Mouse (Mus musculus) heart, postnatal 10 days (tissue): ENCODE results near the gene Tmem63b. TPM values are rescaled to one million over a fixed set of nuclear protein-coding genes. Genes with fewer than 3 reads are reported as not detected.
"Not testable (repeated sequence)": the region's sequence is repeated elsewhere in the genome, so short reads cannot be mapped to it uniquely, and the experiment has no call there.

Source experiments
- DNase-seq, 2 experiments: peaks; one replicate each; pipeline ENCODE4 v3.0.0; 2021
- intact Hi-C: fragments of 180-260 bp; cut with DNase I; formaldehyde crosslinking; loops from one replicate; pipeline ENCODE4 v1.15.1; 2025
- total RNA-seq, 2 experiments: library from RNA; stranded (reverse); gene quantifications; 2 replicates each; pipeline ENCODE4 v1.2.3; 2021

The Tmem63b gene
- total RNA-seq, 2 experiments from 2014 or later, result 81.4 to 86.9 TPM

GRCm38 (mm10) chr17:45629861-45630694 lies 56.6 kb downstream of the Tmem63b start:
- peak; percentile 78 to 84 for DNase-seq
- intact Hi-C loops, result loop anchor here (1.0 kb wide), 2 partner anchors 46 to 49 kb away; no protein-coding TSS in a partner anchor

- DNase-seq, result peak; percentile 18 to 43
- intact Hi-C loops, result loop anchor here (1.0 kb wide), 1 partner anchor 45 kb away; no protein-coding TSS in a partner anchor
Measured at GRCm38 (mm10) chr17:45628885-45629855, 57.5 kb downstream of the Tmem63b start.

- intact Hi-C loops, result no loop called here
Measured at GRCm38 (mm10) chr17:45628160-45628559, 58.5 kb downstream of the Tmem63b start.

GRCm38 (mm10) chr17:45626577-45627134 lies 60.0 kb downstream of the Tmem63b start:
- intact Hi-C loops, result no loop called here
- peak; percentile 83 to 87 for DNase-seq

More at GRCm38 (mm10) chr17:45628160-45628559, 58.5 kb downstream of the Tmem63b start:
- DNase-seq, result no peak

GRCm38 (mm10) chr17:45623425-45623824 lies 63.3 kb downstream of the Tmem63b start:
- intact Hi-C loops, DNase-seq: not testable (repeated sequence)

GRCm38 (mm10) chr17:45619386-45620256 lies 67.1 kb downstream of the Tmem63b start:
- DNase-seq, result peak; percentile 60 to 61
- intact Hi-C loops, result loop anchor here (2.0 kb wide), 1 partner anchor 23 kb away; no protein-coding TSS in a partner anchor

GRCm38 (mm10) chr17:45618941-45619385 lies 67.7 kb downstream of the Tmem63b start:
- intact Hi-C loops, result loop anchor here (2.0 kb wide), 1 partner anchor 22 kb away; no protein-coding TSS in a partner anchor
- DNase-seq, result peak; percentile 64 to 70

- intact Hi-C loops, result loop anchor here (2.0 kb wide), 1 partner anchor 21 kb away; no protein-coding TSS in a partner anchor
- no peak for DNase-seq
Measured at GRCm38 (mm10) chr17:45617655-45618054, 69.0 kb downstream of the Tmem63b start.

GRCm38 (mm10) chr17:45616679-45617078 lies 70.0 kb downstream of the Tmem63b start:
- DNase-seq, result no peak
- intact Hi-C loops, result no loop called here

GRCm38 (mm10) chr17:45616046-45616650 lies 70.6 kb downstream of the Tmem63b start:
- no peak for DNase-seq
- intact Hi-C loops, result no loop called here

- intact Hi-C loops, result no loop called here
- DNase-seq, result peak in 1 of 2 experiments; percentile 20
Measured at GRCm38 (mm10) chr17:45612921-45613320, 73.8 kb downstream of the Tmem63b start.

- no peak for DNase-seq
- intact Hi-C loops, result no loop called here
Measured at GRCm38 (mm10) chr17:45612008-45612407, 74.7 kb downstream of the Tmem63b start.

Other genes with a start within 250 kb of the Tmem63b start
- gene Spats1, start 211.5 kb downstream of the Tmem63b start, total RNA-seq, result under 1 TPM; 0.22 to 0.65 TPM
- gene Aars2, start 180.1 kb downstream of the Tmem63b start, total RNA-seq, result 10 to 100 TPM; 19.3 to 20.2 TPM
- gene Tcte1, start 163.5 kb downstream of the Tmem63b start, total RNA-seq, result not detected
- gene Tmem151b, start 137.2 kb downstream of the Tmem63b start, total RNA-seq, result under 1 TPM; 0.05 to 0.12 TPM
- 1 to 10 TPM; 1.8 to 2.7 TPM for gene Nfkbie, start 131.2 kb downstream of the Tmem63b start, total RNA-seq
- 10 to 100 TPM; 34.5 to 36.8 TPM for gene Slc35b2, start 123.0 kb downstream of the Tmem63b start, total RNA-seq
- gene Hsp90ab1, start 113.6 kb downstream of the Tmem63b start, total RNA-seq, result 1,000 to 10,000 TPM; 1,000 to 1,054 TPM
- gene Slc29a1, start 87.3 kb downstream of the Tmem63b start, total RNA-seq, result 10 to 100 TPM; 88.3 to 99.0 TPM
- gene Mymx, start 84.8 kb downstream of the Tmem63b start, total RNA-seq, result not detected
- gene Capn11, start 27.6 kb downstream of the Tmem63b start, total RNA-seq, result not detected
- gene Mrpl14, start 583 bp downstream of the Tmem63b start, total RNA-seq, result 100 to 1,000 TPM in 1 of 2 experiments, 10 to 100 TPM in 1; 94.7 to 108 TPM
- not detected for gene 1600014C23Rik, start 46.9 kb upstream of the Tmem63b start, total RNA-seq